Mouse (Mus musculus): ENCODE results near the gene Kcnh4. TPM values are rescaled to one million over a fixed set of nuclear protein-coding genes. Genes with fewer than 3 reads are reported as not detected.

Kcnh4 gene
- total RNA-seq, 2 experiments from 2014 or later = 1.7 TPM

- no peak for DNase-seq
Observed at GRCm38 (mm10) chr11:100730477-100731205, 29.1 kb downstream of the Kcnh4 start.

- DNase-seq = no peak
Observed at GRCm38 (mm10) chr11:100729976-100730375, 29.8 kb downstream of the Kcnh4 start.

GRCm38 (mm10) chr11:100728601-100729000 lies 31.1 kb downstream of the Kcnh4 start:
- DNase-seq = no peak

- DNase-seq = no peak
Observed at GRCm38 (mm10) chr11:100727201-100727600, 32.5 kb downstream of the Kcnh4 start.

- DNase-seq = no peak
Observed at GRCm38 (mm10) chr11:100724919-100725512, 34.7 kb downstream of the Kcnh4 start.

GRCm38 (mm10) chr11:100722493-100723028 lies 37.2 kb downstream of the Kcnh4 start:
- no peak for DNase-seq

- no peak for DNase-seq
Observed at GRCm38 (mm10) chr11:100721776-100722492, 37.8 kb downstream of the Kcnh4 start.

- DNase-seq = no peak
Observed at GRCm38 (mm10) chr11:100721254-100721653, 38.5 kb downstream of the Kcnh4 start.

GRCm38 (mm10) chr11:100720345-100720744 lies 39.4 kb downstream of the Kcnh4 start:
- no peak for DNase-seq

GRCm38 (mm10) chr11:100719893-100720292 lies 39.8 kb downstream of the Kcnh4 start:
- DNase-seq = no peak

GRCm38 (mm10) chr11:100719312-100719711 lies 40.4 kb downstream of the Kcnh4 start:
- DNase-seq = no peak

- no peak for DNase-seq
Observed at GRCm38 (mm10) chr11:100718866-100719265, 40.9 kb downstream of the Kcnh4 start.

GRCm38 (mm10) chr11:100718462-100718861 lies 41.3 kb downstream of the Kcnh4 start:
- DNase-seq = no peak

GRCm38 (mm10) chr11:100716649-100717048 lies 43.1 kb downstream of the Kcnh4 start:
- DNase-seq = no peak

GRCm38 (mm10) chr11:100714948-100715347 lies 44.8 kb downstream of the Kcnh4 start:
- DNase-seq = no peak

- DNase-seq = peak; percentile 68 to 74
Observed at GRCm38 (mm10) chr11:100714534-100714915, 45.2 kb downstream of the Kcnh4 start.

GRCm38 (mm10) chr11:100713735-100714533 lies 45.8 kb downstream of the Kcnh4 start, which contains the start of gene Hspb9:
Hspb9 (plus strand) TSS chr11:100713850.
- DNase-seq = peak in 1 of 2 experiments; percentile 55

GRCm38 (mm10) chr11:100713174-100713573 lies 46.6 kb downstream of the Kcnh4 start:
- no peak for DNase-seq

- peak; percentile 82 to 85 for DNase-seq
Observed at GRCm38 (mm10) chr11:100711783-100712615, 47.7 kb downstream of the Kcnh4 start, which contains the start of gene Kat2a. Kat2a (minus strand) TSS chr11:100712465.

GRCm38 (mm10) chr11:100710977-100711376 lies 48.8 kb downstream of the Kcnh4 start:
- DNase-seq = no peak

- DNase-seq = no peak
Observed at GRCm38 (mm10) chr11:100710528-100710927, 49.2 kb downstream of the Kcnh4 start.

All from layer of hippocampus, postnatal 36 days (tissue).